ENCODE assay signal across 9 mouse cellular contexts in the genomic region with DNA sequence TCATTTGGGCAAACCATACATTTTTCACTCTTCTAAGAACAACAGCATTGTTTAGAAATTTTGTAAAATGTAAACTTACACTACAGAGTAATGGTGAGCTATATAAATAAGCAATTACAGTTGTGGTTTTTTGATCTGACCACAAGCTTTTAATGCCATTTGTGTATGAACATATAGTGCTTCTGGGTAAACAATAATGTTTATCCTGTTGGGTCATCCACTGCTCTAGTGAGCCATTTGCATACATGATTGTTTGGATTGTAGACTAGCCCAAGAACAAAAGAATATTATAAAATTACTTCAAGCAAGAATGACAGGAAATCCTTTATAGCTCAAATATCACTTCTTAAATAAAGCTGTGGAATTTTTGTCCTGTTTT.
DNase-seq lines count a peak whose midpoint lies in the region; ATAC-seq lines count a peak whose summit lies in the region.
"Had no signal": no experiment of that assay in that cellular context is flagged by ENCODE, and none has a peak within 500 bp of the region (broad histone marks: within the 10 kb centered on the region; RNA-seq: fewer than 3 reads in every experiment).

No protein-coding gene starts in this region.

- peaks cover 19% of the 10 kb centered on the region for H3K4me1 ChIP-seq in forebrain, embryonic 11.5 days (replicated peaks; ENCODE audit: control insufficient read depth, insufficient read depth, low read length)
- peaks cover 13% of the 10 kb centered on the region for H3K4me1 ChIP-seq in forebrain, embryonic 16.5 days (replicated peaks; ENCODE audit: control insufficient read depth, insufficient read depth, low read length)
- H3K4me1 ChIP-seq in intestine, embryonic 14.5 days (replicated peaks; ENCODE audit: control insufficient read depth, insufficient read depth, low read length): peaks cover 4% of the 10 kb centered on the region; the same call in 1 of the 2 replicates
- H3K4me1 ChIP-seq in intestine, embryonic 16.5 days (ENCODE audit: control insufficient read depth, insufficient read depth, low read length): peaks cover 3% of the 10 kb centered on the region; the same call in 1 of the 2 replicates
- H3K4me1 ChIP-seq in megakaryocyte, embryonic 14.5 days: peaks cover 55% of the 10 kb centered on the region
- H3K4me1 ChIP-seq in limb, embryonic 10.5 days: peaks cover 19% of the 10 kb centered on the region

- no peak for DNase-seq in forebrain, embryonic 11.5 days (ENCODE audit: low spot score)
- no peak for DNase-seq in intestine, embryonic 14.5 days (ENCODE audit: low spot score)
- DNase-seq in limb, embryonic 10.5 days (ENCODE audit: low spot score): no peak
- no peak for DNase-seq in c-Kit-positive CD71-positive TER-119-positive erythroid progenitor cells, embryonic 14.5 days (ENCODE audit: low spot score)
- DNase-seq: cerebellum, adult 11 months had no signal

- no peaks in the 10 kb centered on the region for H3K36me3 ChIP-seq in forebrain, embryonic 11.5 days (ENCODE audit: control insufficient read depth, insufficient read depth, low read length)
- H3K36me3 ChIP-seq in forebrain, embryonic 16.5 days (ENCODE audit: control insufficient read depth, insufficient read depth): no peaks in the 10 kb centered on the region
- H3K36me3 ChIP-seq in intestine, embryonic 14.5 days (ENCODE audit: control insufficient read depth, insufficient read depth, low read length): no peaks in the 10 kb centered on the region
- no peaks in the 10 kb centered on the region for H3K36me3 ChIP-seq in intestine, embryonic 16.5 days (ENCODE audit: control insufficient read depth, insufficient read depth, low read length)
- no peaks in the 10 kb centered on the region for H3K36me3 ChIP-seq in megakaryocyte, embryonic 14.5 days (replicated peaks; ENCODE audit: low read length)
- H3K36me3 ChIP-seq in limb, embryonic 10.5 days: no peaks in the 10 kb centered on the region

- H3K27ac ChIP-seq in forebrain, embryonic 11.5 days (ENCODE audit: low read depth, low read length): peak overlapping the region; percentile 85; the same call in 1 of the 2 replicates
- H3K27ac ChIP-seq in forebrain, embryonic 16.5 days (ENCODE audit: low read length): no peak overlapping the region
- no peak overlapping the region for H3K27ac ChIP-seq in intestine, embryonic 14.5 days (ENCODE audit: low read depth)
- H3K27ac ChIP-seq in intestine, embryonic 16.5 days (ENCODE audit: low read length): no peak overlapping the region
- 0 out of 2 replicates have a peak overlapping the region, but pooled peaks have one; percentile 75 for H3K27ac ChIP-seq in limb, embryonic 10.5 days

- no peaks in the 10 kb centered on the region for H3K9me3 ChIP-seq in forebrain, embryonic 11.5 days (ENCODE audit: control insufficient read depth, low read length)
- no peaks in the 10 kb centered on the region for H3K9me3 ChIP-seq in forebrain, embryonic 16.5 days (ENCODE audit: control insufficient read depth, low read length)
- H3K9me3 ChIP-seq in intestine, embryonic 14.5 days (ENCODE audit: control insufficient read depth, low read length): no peaks in the 10 kb centered on the region
- H3K9me3 ChIP-seq in intestine, embryonic 16.5 days (ENCODE audit: control insufficient read depth, low read length): no peaks in the 10 kb centered on the region
- H3K9me3 ChIP-seq in megakaryocyte, embryonic 14.5 days: no peaks in the 10 kb centered on the region
- H3K9me3 ChIP-seq in limb, embryonic 10.5 days (replicated peaks): no peaks in the 10 kb centered on the region

- H3K4me2 ChIP-seq in forebrain, embryonic 11.5 days (ENCODE audit: low read depth, low read length, severe bottlenecking): no peak overlapping the region
- H3K4me2 ChIP-seq in forebrain, embryonic 16.5 days (ENCODE audit: low read length): no peak overlapping the region
- H3K4me2 ChIP-seq in intestine, embryonic 14.5 days (ENCODE audit: low read length): peak overlapping the region; percentile 44; the same call in 1 of the 2 replicates
- H3K4me2 ChIP-seq in intestine, embryonic 16.5 days (ENCODE audit: low read depth, low read length): no peak overlapping the region

- H3K27me3 ChIP-seq in forebrain, embryonic 11.5 days (ENCODE audit: control insufficient read depth, insufficient read depth, low read length): no peaks in the 10 kb centered on the region
- no peaks in the 10 kb centered on the region for H3K27me3 ChIP-seq in forebrain, embryonic 16.5 days (replicated peaks; ENCODE audit: control insufficient read depth, insufficient read depth, low read length)
- no peaks in the 10 kb centered on the region for H3K27me3 ChIP-seq in intestine, embryonic 14.5 days (replicated peaks; ENCODE audit: control insufficient read depth, insufficient read depth, low read length)
- H3K27me3 ChIP-seq in intestine, embryonic 16.5 days (replicated peaks; ENCODE audit: control insufficient read depth, insufficient read depth, low read length): 0 out of 2 replicates have a peak, but pooled peaks cover 2% of the 10 kb centered on the region
- no peaks in the 10 kb centered on the region for H3K27me3 ChIP-seq in megakaryocyte, embryonic 14.5 days (replicated peaks)
- 0 out of 2 replicates have a peak, but pooled peaks cover 8% of the 10 kb centered on the region for H3K27me3 ChIP-seq in limb, embryonic 10.5 days (ENCODE audit: low read depth, poor library complexity, severe bottlenecking)

- no peak overlapping the region for H3K9ac ChIP-seq in forebrain, embryonic 11.5 days (ENCODE audit: low read length)
- H3K9ac ChIP-seq in forebrain, embryonic 16.5 days (replicated peaks; ENCODE audit: low read depth, low read length): no peak overlapping the region
- H3K9ac ChIP-seq in intestine, embryonic 14.5 days (ENCODE audit: low read length): no peak overlapping the region
- H3K9ac ChIP-seq in intestine, embryonic 16.5 days (ENCODE audit: low read depth, low read length): no peak overlapping the region

- H3K4me3 ChIP-seq in forebrain, embryonic 11.5 days (ENCODE audit: low read depth, low read length): no peak overlapping the region
- H3K4me3 ChIP-seq in forebrain, embryonic 16.5 days (replicated peaks; ENCODE audit: low read length): no peak overlapping the region
- H3K4me3 ChIP-seq in intestine, embryonic 14.5 days (ENCODE audit: low read depth, low read length): no peak overlapping the region
- no peak overlapping the region for H3K4me3 ChIP-seq in intestine, embryonic 16.5 days (ENCODE audit: low read length)
- peak overlapping the region; percentile 88 for H3K4me3 ChIP-seq in megakaryocyte, embryonic 14.5 days (replicated peaks)
- no peak overlapping the region for H3K4me3 ChIP-seq in limb, embryonic 10.5 days

- ATAC-seq in forebrain, embryonic 11.5 days (replicated peaks; ENCODE audit: low FRiP score): no peak
- ATAC-seq in forebrain, embryonic 16.5 days: no peak
- no peak for ATAC-seq in intestine, embryonic 14.5 days (replicated peaks; ENCODE audit: low FRiP score, low TSS enrichment, low read depth)
- no peak for ATAC-seq in intestine, embryonic 16.5 days
- ATAC-seq in megakaryocyte, adult 5-6 weeks (ENCODE audit: poor library complexity, severe bottlenecking): no peak

Comparison
In these comparisons a context has a peak if more than half of its experiments do, and no peak if none do; other contexts are left out.
1. H3K27ac ChIP-seq: peak in forebrain, embryonic 11.5 days (single experiment) and limb, embryonic 10.5 days (single experiment); none in forebrain, embryonic 16.5 days (single experiment), intestine, embryonic 14.5 days (single experiment) and intestine, embryonic 16.5 days (single experiment).